ENCODE assay signal across 8 mouse cellular contexts in the genomic region with DNA sequence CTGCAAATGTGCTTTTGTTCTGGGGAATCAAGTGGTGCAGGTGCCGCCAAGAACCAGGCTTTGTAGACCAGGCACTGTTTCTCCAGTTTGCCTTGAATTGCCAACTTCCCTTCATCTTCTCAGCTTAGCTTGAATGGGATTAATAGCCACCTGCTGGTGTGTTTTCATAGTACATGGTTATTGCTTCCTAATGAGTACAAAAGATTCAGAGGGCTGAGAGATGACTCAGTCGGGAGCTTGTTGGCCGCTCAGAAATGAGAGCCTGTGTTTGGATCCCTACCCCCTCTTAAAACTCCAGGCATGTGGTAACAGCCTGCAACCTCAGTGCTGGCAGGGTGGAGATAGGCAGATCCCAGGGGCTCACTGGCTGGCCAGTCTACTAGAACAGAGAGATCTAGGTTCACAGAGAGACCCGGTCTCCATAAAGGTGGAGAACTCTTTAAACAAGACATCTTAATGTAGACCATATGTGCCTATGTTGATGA.
DNase-seq lines count a peak whose midpoint lies in the region.
"Had no signal": no experiment of that assay in that cellular context is flagged by ENCODE, and none has a peak within 500 bp of the region (broad histone marks: within the 10 kb centered on the region; RNA-seq: fewer than 3 reads in every experiment).

No protein-coding gene starts in this region.

- H3K9me3 ChIP-seq in forebrain, embryonic 10.5 days = no peaks in the 10 kb centered on the region
- H3K9me3 ChIP-seq: liver, embryonic 13.5 days had no signal

- H3K27ac ChIP-seq in forebrain, embryonic 10.5 days = no peak overlapping the region
- H3K27ac ChIP-seq: liver, embryonic 13.5 days had no signal

- H3K4me3 ChIP-seq in forebrain, embryonic 10.5 days = no peak overlapping the region
- H3K4me3 ChIP-seq: liver, embryonic 13.5 days had no signal

- peak; percentile 12 for DNase-seq in ovary, postnatal 36 days (ENCODE audit: low spot score)
- DNase-seq in ovary, postnatal 10 days (ENCODE audit: low spot score) = no peak
- DNase-seq in cerebellum, adult 11 months = peak; percentile 23
- DNase-seq in forebrain, embryonic 10.5 days (ENCODE audit: extremely low spot score, low spot score) = peak; percentile 22
- peak; percentile 20 to 82 for DNase-seq in layer of hippocampus, adult 18-20 months (ENCODE audit: low spot score in 2 of 2)
- DNase-seq in right cerebral cortex, postnatal 36 days (ENCODE audit: low spot score in 2 of 2) = peak; percentile 5 to 7
- no peak for DNase-seq in yolk sac, embryonic 10.5 days (ENCODE audit: low spot score)
- DNase-seq: liver, embryonic 13.5 days had no signal

- peaks cover 9% of the 10 kb centered on the region for H3K4me1 ChIP-seq in forebrain, embryonic 10.5 days
- H3K4me1 ChIP-seq: liver, embryonic 13.5 days had no signal

- no peaks in the 10 kb centered on the region for H3K36me3 ChIP-seq in forebrain, embryonic 10.5 days (replicated peaks)
- H3K36me3 ChIP-seq: liver, embryonic 13.5 days had no signal

- WGBS in forebrain, embryonic 10.5 days = 30% methylated on average over 4 of the region's 4 CpGs

- peaks cover 69% of the 10 kb centered on the region for H3K27me3 ChIP-seq in forebrain, embryonic 10.5 days (ENCODE audit: poor library complexity, severe bottlenecking)
- H3K27me3 ChIP-seq: liver, embryonic 13.5 days had no signal

Comparison
In these comparisons a context has a peak if more than half of its experiments do, and no peak if none do; other contexts are left out.
1. DNase-seq: peak in ovary, postnatal 36 days (single experiment), cerebellum, adult 11 months (single experiment), forebrain, embryonic 10.5 days (single experiment), layer of hippocampus, adult 18-20 months (2 of 2) and right cerebral cortex, postnatal 36 days (2 of 2); none in ovary, postnatal 10 days (single experiment) and yolk sac, embryonic 10.5 days (single experiment).